Mouse (Mus musculus): ENCODE data around the gene Tmem138.

GRCm38 (mm10) chr19:10565217-10565616, 11.9 kb downstream of the Tmem138 start:
- TF ChIP-seq POLR2A (IDR thresholded peaks at IDR 0.05; ENCODE audit: low read depth, low read length) (no peak), CTCF (conservative IDR thresholded peaks at IDR 0.05; ENCODE audit: insufficient read depth, insufficient read length, low read depth, low read length) (no peak)

Data from kidney, adult 2 months (tissue).